Mouse (Mus musculus) lung, adult 2 months (tissue): ENCODE data around the gene Dcbld1.

Experiments used
- CTCF ChIP-seq: fragments of 200-500 bp; IDR thresholded peaks from 2 replicates; pipeline ENCODE4 v1.5.1; 2011; ENCODE audit warnings: mild to moderate bottlenecking, low read length, control low read depth; ENCODE audit not compliant: insufficient read depth
- POLR2A ChIP-seq: fragments of 200-500 bp; IDR thresholded peaks from 2 replicates; pipeline ENCODE4 v1.6.1; 2011; ENCODE audit warnings: low read depth, mild to moderate bottlenecking, control low read depth, low read length, borderline replicate concordance; ENCODE audit errors: extremely low read depth

- no peak for TF ChIP-seq POLR2A
- no peak for TF ChIP-seq CTCF
Measured at GRCm38 (mm10) chr10:52246207-52246606, 12.8 kb downstream of the Dcbld1 start.
